ENCODE assay signal across 8 mouse cellular contexts in the genomic region with DNA sequence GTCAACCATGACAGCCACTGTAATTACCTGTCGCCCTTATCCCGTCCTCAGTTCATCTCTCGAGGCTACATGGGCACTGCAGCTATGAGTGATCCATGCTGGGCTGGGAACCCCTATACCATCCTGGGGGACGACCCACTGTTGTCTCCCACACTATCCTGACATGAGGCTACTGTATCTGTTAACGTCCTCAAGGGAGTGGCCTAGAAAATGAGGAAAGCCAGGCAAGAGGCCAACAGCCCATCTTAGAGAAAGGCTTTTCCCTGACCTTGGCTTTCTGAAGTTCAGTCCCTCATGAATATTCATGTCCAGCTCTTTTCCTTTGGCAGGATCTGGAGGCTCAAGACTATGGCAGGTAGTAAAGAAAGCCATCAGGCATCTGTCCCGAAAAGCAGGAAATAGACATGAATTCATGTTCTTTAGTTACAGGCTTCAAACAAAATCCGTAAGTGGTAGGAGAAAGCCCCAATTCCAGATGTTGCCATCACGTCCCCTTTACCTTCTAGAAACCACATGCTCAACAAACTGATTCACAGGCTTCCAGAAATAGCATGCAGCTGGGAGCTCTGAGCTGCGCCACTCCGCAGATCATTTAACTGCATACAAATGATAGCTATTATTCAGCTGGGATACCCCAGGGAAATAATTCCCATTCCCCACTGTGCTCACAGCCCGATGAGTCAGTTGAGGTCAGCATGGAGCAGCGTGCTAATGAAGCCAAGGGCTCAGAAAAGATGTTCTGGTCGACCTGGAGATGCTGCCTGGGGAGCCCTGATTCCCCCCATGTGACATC.
DNase-seq lines count a peak whose midpoint lies in the region; ATAC-seq and TF ChIP-seq lines count a peak whose summit lies in the region.

No protein-coding gene starts in this region.

- no peaks in the 10 kb centered on the region for H3K27me3 ChIP-seq in stomach, embryonic 14.5 days (ENCODE audit: control insufficient read depth, insufficient read depth, low read length)
- no peaks in the 10 kb centered on the region for H3K27me3 ChIP-seq in stomach, postnatal 0 days (ENCODE audit: control insufficient read depth, insufficient read depth, low read length)

- ATAC-seq in stomach, embryonic 14.5 days (ENCODE audit: insufficient number of reproducible peaks, insufficient read depth, low FRiP score, low read depth) = 0 out of 2 replicates have a peak, but pooled peaks have one; percentile 18
- ATAC-seq in stomach, postnatal 0 days (ENCODE audit: low FRiP score, low TSS enrichment) = no peak

- no peaks in the 10 kb centered on the region for H3K9me3 ChIP-seq in stomach, embryonic 14.5 days (ENCODE audit: control insufficient read depth, low read depth, low read length)
- H3K9me3 ChIP-seq in stomach, postnatal 0 days (ENCODE audit: control insufficient read depth, low read length) = no peaks in the 10 kb centered on the region

- H3K4me2 ChIP-seq in stomach, embryonic 14.5 days (replicated peaks; ENCODE audit: low read depth, low read length) = no peak overlapping the region
- H3K4me2 ChIP-seq in stomach, postnatal 0 days (replicated peaks; ENCODE audit: low read depth) = no peak overlapping the region

- H3K36me3 ChIP-seq in stomach, embryonic 14.5 days (ENCODE audit: control insufficient read depth, insufficient read depth, low read length) = no peaks in the 10 kb centered on the region
- no peaks in the 10 kb centered on the region for H3K36me3 ChIP-seq in stomach, postnatal 0 days (ENCODE audit: control insufficient read depth, insufficient read depth, low read length)

- H3K4me1 ChIP-seq in stomach, embryonic 14.5 days (ENCODE audit: control insufficient read depth, insufficient read depth, low read length) = peaks cover 5% of the 10 kb centered on the region; the same call in 1 of the 2 replicates
- no peaks in the 10 kb centered on the region for H3K4me1 ChIP-seq in stomach, postnatal 0 days (replicated peaks; ENCODE audit: control insufficient read depth, insufficient read depth)

- TF ChIP-seq CTCF in stomach, postnatal 0 days (IDR thresholded peaks at IDR 0.05; ENCODE audit: low read depth) = no peak

- H3K4me3 ChIP-seq in stomach, embryonic 14.5 days (ENCODE audit: low read depth, low read length) = no peak overlapping the region
- no peak overlapping the region for H3K4me3 ChIP-seq in stomach, postnatal 0 days (ENCODE audit: low read depth, low read length)

- H3K27ac ChIP-seq in stomach, embryonic 14.5 days (ENCODE audit: low read length) = no peak overlapping the region
- no peak overlapping the region for H3K27ac ChIP-seq in stomach, postnatal 0 days (replicated peaks)

- H3K9ac ChIP-seq in stomach, embryonic 14.5 days (replicated peaks; ENCODE audit: low read depth, low read length) = no peak overlapping the region
- H3K9ac ChIP-seq in stomach, postnatal 0 days (ENCODE audit: low read length) = no peak overlapping the region

- WGBS in stomach, embryonic 14.5 days = 55% methylated on average over 13 of the region's 13 CpGs
- 61% methylated on average over 13 of the region's 13 CpGs for WGBS in stomach, postnatal 0 days

- no peak for TF ChIP-seq EP300 in stomach, postnatal 0 days (optimal IDR thresholded peaks at IDR 0.05)

- peak; percentile 23 to 72 for DNase-seq in adrenal gland, adult (ENCODE audit: inconsistent age in 2 of 2, low spot score in 1 of 2)
- DNase-seq in adrenal gland, adult 18-20 months (ENCODE audit: low spot score in 2 of 2) = no peak
- no peak for DNase-seq in stomach, postnatal 0 days (ENCODE audit: low spot score)
- DNase-seq in kidney, postnatal 14 days = peak; percentile 22
- peak; percentile 58 for DNase-seq in telencephalon, adult 2 months (ENCODE audit: low read depth, low spot score)
- DNase-seq in cerebellum, adult 11 months = no peak
- no peak for DNase-seq in cerebellum, adult 11-12 months

Comparison
In these comparisons a context has a peak if more than half of its experiments do, and no peak if none do; other contexts are left out.
1. DNase-seq: peak in adrenal gland, adult (2 of 2), kidney, postnatal 14 days (single experiment) and telencephalon, adult 2 months (single experiment); none in adrenal gland, adult 18-20 months (0 of 2), stomach, postnatal 0 days (single experiment), cerebellum, adult 11 months (single experiment) and cerebellum, adult 11-12 months (single experiment).